Mouse (Mus musculus) liver, postnatal 0 days (tissue): Measurements from ENCODE around the gene Mrpl47. TPM values are rescaled to one million over a fixed set of nuclear protein-coding genes. Genes with fewer than 3 reads are reported as not detected.

Source experiments
- ATAC-seq: fragments of 200-750 bp; cut with Nextera tagmentation; 2 replicates; pipeline ENCODE4 v1.8.0; 2017; ENCODE audit warnings: mild to moderate bottlenecking, moderate library complexity
- DNase-seq: peaks from one replicate; pipeline ENCODE4 v3.0.0-alpha.2; 2016
- H3K27ac ChIP-seq: fragments of 300-500 bp; sonication (generic); 2 replicates; pipeline ENCODE4 v1.5.1; 2014; ENCODE audit warnings: antibody characterized with exemption, moderate library complexity, mild to moderate bottlenecking, low read depth
- H3K27me3 ChIP-seq: fragments of 300-500 bp; sonication (generic); 2 replicates; pipeline ENCODE4 v1.6.1; 2014; ENCODE audit warnings: low read length, control low read depth, mixed read lengths; ENCODE audit not compliant: insufficient read depth
- H3K36me3 ChIP-seq: fragments of 300-500 bp; sonication (generic); replicated peaks from 2 replicates; pipeline ENCODE4 v1.6.1; 2014; ENCODE audit warnings: mild to moderate bottlenecking, control low read depth, low read length, moderate library complexity, mixed read lengths; ENCODE audit not compliant: insufficient read depth
- H3K4me1 ChIP-seq: fragments of 300-500 bp; sonication (generic); 2 replicates; pipeline ENCODE4 v1.6.1; 2014; ENCODE audit warnings: antibody characterized with exemption, mild to moderate bottlenecking, control low read depth; ENCODE audit not compliant: insufficient read depth
- H3K4me2 ChIP-seq: fragments of 300-500 bp; sonication (generic); 2 replicates; pipeline ENCODE4 v1.6.1; 2014; ENCODE audit warnings: low read depth, mild to moderate bottlenecking, low read length, moderate library complexity, mixed read lengths
- H3K4me3 ChIP-seq: fragments of 300-500 bp; sonication (generic); 2 replicates; pipeline ENCODE4 v1.5.1; 2014; ENCODE audit warnings: low read depth, low read length
- H3K9ac ChIP-seq: fragments of 300-500 bp; sonication (generic); replicated peaks from 2 replicates; pipeline ENCODE4 v1.6.1; 2014; ENCODE audit warnings: mild to moderate bottlenecking, moderate library complexity
- H3K9me3 ChIP-seq: fragments of 300-500 bp; sonication (generic); 2 replicates; pipeline ENCODE4 v1.6.1; 2016; ENCODE audit warnings: mild to moderate bottlenecking, control low read depth, low read length, mixed read lengths
- CTCF ChIP-seq: sonication (generic); IDR thresholded peaks from 2 replicates; pipeline ENCODE4 v1.5.1; 2016; ENCODE audit warnings: antibody characterized with exemption, low read depth
- EP300 ChIP-seq: IDR thresholded peaks from 2 replicates; pipeline ENCODE4 v1.6.1; 2016; ENCODE audit warnings: antibody characterized with exemption, low read depth, mild to moderate bottlenecking
- WGBS: fragments of 180-500 bp; shearing (Covaris S2); extraction: QIAGEN DNeasy Blood & Tissue Kit; methylation state at CpG from one replicate; pipeline ENCODE4 v1.1.7; 2014; ENCODE audit not compliant: insufficient replicate concordance; 5-methylcytosine and 5-hydroxymethylcytosine counted together
- polyA plus RNA-seq: library from polyadenylated mRNA; unstranded; fragments of >200 nt; fragmentation: Nextera tagmentation; extraction: Ambion mirVana; gene quantifications from 2 replicates; pipeline ENCODE4 v1.2.1, GENCODE M21; 2015

Gene Mrpl47
- polyA plus RNA-seq, 1 experiment from 2014 or later = 15.2 TPM

DNA sequence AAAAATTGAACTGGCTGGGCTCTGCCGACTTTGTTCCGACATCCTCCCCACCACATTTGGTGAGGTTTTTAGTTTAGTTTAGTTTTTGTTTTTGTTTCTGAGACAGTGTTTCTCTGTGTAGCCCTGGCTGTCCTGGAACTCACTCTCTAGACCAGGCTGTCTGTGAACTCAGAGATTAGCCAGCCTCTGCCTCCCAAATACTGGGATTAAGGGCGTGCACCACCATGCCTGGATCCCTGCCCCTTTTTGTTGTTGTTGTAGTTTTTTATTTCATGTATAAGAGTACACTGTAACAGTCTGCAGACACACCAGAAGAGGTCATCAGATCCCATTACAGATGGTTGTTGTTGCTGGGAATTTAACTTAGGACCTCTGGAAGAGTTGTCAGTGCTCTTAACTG lies 47.4 kb downstream of the Mrpl47 start:
- Histone ChIP-seq H3K9me3 (no peaks in the 10 kb centered on the region), H3K4me2 (no peak overlapping the region), H3K36me3 (no peaks in the 10 kb centered on the region), H3K27me3 (no peaks in the 10 kb centered on the region), H3K27ac (no peak overlapping the region), H3K4me1 (no peaks in the 10 kb centered on the region), H3K9ac (no peak overlapping the region), H3K4me3 (no peak overlapping the region)
- WGBS = 62% methylated on average over 3 of the region's 3 CpGs
- ATAC-seq (no peak), DNase-seq (no peak)
- TF ChIP-seq EP300 (no peak), CTCF (no peak)

DNA sequence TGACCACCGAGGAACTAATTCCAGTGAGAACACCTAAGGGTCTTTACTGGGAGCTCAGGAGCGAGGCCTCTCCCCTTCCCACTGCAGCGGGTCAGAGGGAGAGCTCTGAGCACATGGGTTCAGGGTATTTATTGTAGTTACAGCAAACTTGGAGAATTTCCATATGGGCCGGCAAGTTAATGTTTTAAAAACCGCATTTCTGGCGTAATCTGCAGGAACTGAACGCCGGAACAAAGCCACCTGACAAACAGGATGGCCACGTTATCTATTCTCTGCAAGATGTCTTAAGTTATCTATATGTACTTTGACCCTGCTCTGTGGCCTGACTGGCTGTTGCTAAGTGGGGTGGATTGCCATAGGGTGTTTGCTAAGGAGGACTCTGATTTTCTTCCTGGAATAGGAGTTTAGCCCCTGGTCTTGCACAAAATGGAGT lies 47.8 kb downstream of the Mrpl47 start:
- WGBS = 35% methylated on average over 9 of the region's 9 CpGs
- peak; percentile 75 for ATAC-seq
- Histone ChIP-seq H3K9ac (no peak overlapping the region), H3K27me3 (no peaks in the 10 kb centered on the region), H3K36me3 (no peaks in the 10 kb centered on the region), H3K4me2 (no peak overlapping the region), H3K4me3 (no peak overlapping the region), H3K9me3 (no peaks in the 10 kb centered on the region), H3K4me1 (no peaks in the 10 kb centered on the region), H3K27ac (no peak overlapping the region)
- DNase-seq = no peak
- peak; percentile 82 for TF ChIP-seq EP300
- no peak for TF ChIP-seq CTCF

DNA sequence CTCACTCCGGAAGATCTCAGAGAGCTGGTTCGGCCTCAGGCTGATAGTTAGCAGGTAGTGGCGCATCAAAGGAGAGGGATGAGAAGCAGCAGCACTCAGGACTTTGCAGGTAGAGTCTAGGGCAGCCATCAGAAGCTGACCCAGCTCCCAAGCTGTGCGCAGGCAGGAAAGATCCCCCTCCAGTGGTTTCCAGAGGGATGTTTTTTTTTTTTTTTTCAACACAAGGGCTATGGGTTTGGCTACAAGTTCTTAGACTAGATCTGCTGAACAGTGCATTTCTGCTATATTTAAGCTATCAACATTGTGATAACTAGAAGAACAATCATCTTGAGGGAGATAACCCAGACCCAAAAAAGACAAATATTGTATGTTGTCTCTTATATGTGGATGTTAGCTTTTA lies 50.2 kb downstream of the Mrpl47 start:
- 52% methylated on average over 4 of the region's 4 CpGs for WGBS

DNA sequence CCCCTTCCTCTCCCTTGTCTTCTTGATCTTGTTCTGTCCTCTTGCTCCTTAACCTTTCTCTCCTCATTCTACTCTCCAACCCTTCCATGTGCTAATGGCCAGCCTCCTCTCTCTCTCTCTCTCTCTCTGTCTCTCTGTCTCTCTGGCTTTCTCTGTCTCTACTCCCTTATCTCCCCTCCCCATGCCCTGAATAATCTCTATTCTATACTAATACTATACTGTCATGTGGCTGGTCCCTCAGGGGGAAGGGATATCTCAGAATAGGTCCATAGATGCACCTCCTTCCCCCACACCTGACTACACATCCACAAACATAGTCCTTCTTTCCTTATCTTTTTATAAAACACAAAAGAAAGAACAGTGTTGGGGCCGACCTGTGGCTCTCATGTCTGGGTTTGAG lies 50.9 kb downstream of the Mrpl47 start:
- Histone ChIP-seq H3K27ac (no peak overlapping the region), H3K4me1 (no peaks in the 10 kb centered on the region), H3K27me3 (no peaks in the 10 kb centered on the region), H3K9ac (no peak overlapping the region), H3K4me2 (no peak overlapping the region), H3K9me3 (no peaks in the 10 kb centered on the region), H3K36me3 (no peaks in the 10 kb centered on the region), H3K4me3 (no peak overlapping the region)
- TF ChIP-seq EP300 (no peak), CTCF (no peak)
- ATAC-seq (no peak), DNase-seq (no peak)
- 44% methylated on average over 1 of the region's 1 CpGs for WGBS

More for the DNA sequence above, 50.2 kb downstream of the Mrpl47 start:
- 0 out of 2 replicates have a peak, but pooled peaks have one; percentile 11 for TF ChIP-seq CTCF
- no peak for TF ChIP-seq EP300
- H3K27me3 ChIP-seq = no peaks in the 10 kb centered on the region
- H3K4me1 ChIP-seq = no peaks in the 10 kb centered on the region
- ATAC-seq = no peak
- DNase-seq = no peak
- H3K27ac ChIP-seq = no peak overlapping the region
- H3K4me3 ChIP-seq = no peak overlapping the region
- H3K9me3 ChIP-seq = no peaks in the 10 kb centered on the region
- no peaks in the 10 kb centered on the region for H3K36me3 ChIP-seq
- H3K4me2 ChIP-seq = no peak overlapping the region
- H3K9ac ChIP-seq = no peak overlapping the region

DNA sequence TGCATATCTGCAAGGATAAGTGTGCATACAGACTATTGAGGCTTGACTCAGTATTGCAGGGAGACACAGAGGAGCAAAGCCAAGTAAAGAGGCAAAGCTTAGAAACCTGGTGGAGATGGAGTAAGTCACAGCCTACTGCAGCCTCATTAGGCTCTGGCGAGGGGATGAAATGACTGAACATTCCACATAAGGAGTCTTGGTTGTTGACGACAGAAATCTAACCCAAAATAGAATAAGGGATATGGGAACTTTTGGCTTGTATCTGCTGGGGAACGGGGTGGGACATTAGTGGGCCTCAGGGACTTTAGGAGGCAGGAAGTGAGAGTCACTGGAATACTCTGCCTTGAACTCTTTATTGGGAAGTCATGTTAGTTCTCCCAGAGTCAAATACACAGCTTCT lies 52.8 kb downstream of the Mrpl47 start:
- H3K27me3 ChIP-seq = no peaks in the 10 kb centered on the region
- H3K4me3 ChIP-seq = no peak overlapping the region
- DNase-seq (no peak), ATAC-seq (no peak)
- 79% methylated on average over 3 of the region's 3 CpGs for WGBS
- TF ChIP-seq CTCF (no peak), EP300 (no peak)
- no peak overlapping the region for H3K4me2 ChIP-seq
- H3K27ac ChIP-seq = no peak overlapping the region
- H3K9me3 ChIP-seq = no peaks in the 10 kb centered on the region
- H3K9ac ChIP-seq = no peak overlapping the region
- H3K36me3 ChIP-seq = no peaks in the 10 kb centered on the region
- H3K4me1 ChIP-seq = no peaks in the 10 kb centered on the region

DNA sequence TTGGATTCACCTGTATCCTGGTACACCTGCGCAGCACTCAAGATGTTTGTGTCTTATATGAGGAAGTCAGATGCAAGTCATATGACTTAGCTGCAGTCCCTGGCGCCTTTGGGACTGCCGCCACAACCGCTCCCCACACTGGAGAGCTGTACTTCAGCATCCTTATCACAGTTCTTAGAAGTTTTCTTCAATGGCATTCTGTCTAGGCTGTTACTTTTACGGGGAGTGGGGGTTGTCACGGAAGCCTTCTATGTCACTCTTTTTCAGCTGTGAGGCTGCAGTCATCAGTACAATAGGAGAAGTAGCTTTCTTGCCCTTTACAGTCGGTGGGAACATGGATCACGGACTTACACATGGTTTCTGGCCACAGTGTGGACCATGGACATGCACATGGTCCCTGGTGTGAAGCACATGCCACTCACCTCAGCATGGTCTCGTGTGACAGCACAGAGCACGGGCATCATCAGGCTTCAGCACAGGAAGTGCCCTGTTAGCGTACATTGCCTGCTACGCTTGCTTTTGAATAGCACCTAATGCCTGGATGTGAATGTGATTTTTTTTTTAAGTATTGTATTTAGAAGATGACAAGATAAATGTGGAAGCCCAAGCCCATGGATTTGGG lies 54.4 kb downstream of the Mrpl47 start:
- 59% methylated on average over 11 of the region's 12 CpGs for WGBS
- H3K27ac ChIP-seq = no peak overlapping the region
- H3K4me3 ChIP-seq = no peak overlapping the region
- no peaks in the 10 kb centered on the region for H3K27me3 ChIP-seq
- H3K9me3 ChIP-seq = no peaks in the 10 kb centered on the region
- no peaks in the 10 kb centered on the region for H3K36me3 ChIP-seq
- no peaks in the 10 kb centered on the region for H3K4me1 ChIP-seq
- ATAC-seq (no peak), DNase-seq (no peak)
- TF ChIP-seq CTCF (no peak), EP300 (no peak)
- no peak overlapping the region for H3K4me2 ChIP-seq
- no peak overlapping the region for H3K9ac ChIP-seq
